Mouse (Mus musculus) layer of hippocampus, postnatal 36 days (tissue): ENCODE results near the gene Nectin1. TPM values are rescaled to one million over a fixed set of nuclear protein-coding genes. Genes with fewer than 3 reads are reported as not detected.

Source experiments
- DNase-seq, 2 experiments: peaks; one replicate each; pipeline ENCODE4 v3.0.0; 2022
- total RNA-seq, 2 experiments: library from RNA; stranded (reverse); gene quantifications; 2 replicates each; pipeline ENCODE4 v1.2.3; 2021

Gene Nectin1
- total RNA-seq, 2 experiments from 2014 or later = 73.5 to 75.3 TPM

DNA sequence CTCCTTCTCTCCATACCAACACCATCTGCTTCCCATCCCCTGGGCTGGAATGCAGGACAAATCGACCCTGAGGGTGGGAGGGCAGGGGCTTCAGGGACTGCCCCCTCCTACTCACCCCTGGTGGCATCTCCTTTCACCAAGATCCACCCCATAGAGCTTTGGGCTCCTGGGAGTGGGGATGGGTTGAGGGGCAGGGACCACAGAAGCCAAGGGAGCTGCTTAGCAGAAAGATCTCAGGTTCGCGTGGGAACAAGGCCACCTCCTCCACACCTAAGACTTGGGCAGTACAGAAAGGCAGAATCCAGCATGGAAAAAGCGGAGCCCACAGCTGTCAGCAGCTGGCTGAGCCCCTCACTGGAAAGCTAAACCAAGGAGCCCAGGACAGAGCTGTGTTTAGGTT, 64.3 kb downstream of the Nectin1 start:
- no peak for DNase-seq

DNA sequence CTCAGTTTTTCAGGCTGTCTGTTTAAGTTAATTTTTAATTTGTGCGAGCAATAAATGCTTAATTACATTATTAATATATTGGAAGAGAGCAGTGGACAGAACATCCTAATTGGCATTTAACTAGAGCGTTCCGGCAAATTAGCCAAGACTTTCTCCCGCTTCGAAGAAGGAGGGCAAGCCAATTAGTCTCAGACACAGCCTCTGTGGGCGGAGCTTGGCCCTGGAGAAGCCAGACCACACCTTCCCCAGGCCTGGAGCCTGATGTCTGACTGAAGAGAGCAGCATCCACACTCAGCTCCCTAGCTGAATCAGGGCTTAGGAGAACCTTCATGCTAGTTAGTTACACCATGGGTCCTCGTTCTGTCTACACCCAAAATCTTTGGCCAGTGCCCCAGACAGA, 64.8 kb downstream of the Nectin1 start:
- peak in 1 of 2 experiments; percentile 15 for DNase-seq

DNA sequence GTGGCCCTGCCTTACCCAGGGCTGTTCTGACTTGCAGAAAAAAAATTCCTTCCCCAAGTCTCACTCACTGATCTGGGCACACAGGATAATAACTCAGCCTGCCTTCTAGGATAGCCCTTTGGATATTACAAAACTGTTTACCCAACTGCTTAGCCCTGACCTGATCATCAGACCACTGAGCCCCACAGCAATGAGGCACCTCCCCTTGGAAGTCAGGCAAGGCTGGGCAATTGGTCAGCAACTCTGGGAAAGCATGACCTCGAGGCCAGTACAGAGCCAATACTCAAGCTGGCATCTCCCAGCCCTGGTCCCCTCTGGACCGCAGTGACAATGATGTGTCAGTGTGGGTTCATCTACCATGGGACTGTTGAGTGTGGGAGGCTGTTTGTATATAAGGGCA, 69.4 kb downstream of the Nectin1 start:
- no peak for DNase-seq

DNA sequence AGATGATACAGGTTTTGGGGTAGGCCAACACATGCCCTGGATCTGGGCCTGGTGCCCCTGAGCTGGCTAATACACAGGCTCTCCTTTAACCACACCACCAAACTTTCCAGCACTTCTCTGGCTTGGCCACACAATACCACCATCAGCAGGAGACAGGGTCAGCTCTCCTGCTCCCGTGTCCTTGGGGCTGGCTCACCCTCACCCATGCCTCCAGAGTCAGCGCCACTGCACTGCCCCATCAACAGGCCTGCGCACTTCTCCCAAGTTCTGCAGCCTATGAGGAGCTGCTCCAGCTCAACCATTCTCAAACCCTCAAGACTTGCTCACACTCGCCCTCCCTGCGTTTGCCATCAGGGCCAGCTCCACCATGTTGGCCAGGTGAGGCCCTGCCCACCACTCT, 78.4 kb downstream of the Nectin1 start:
- DNase-seq = no peak

DNA sequence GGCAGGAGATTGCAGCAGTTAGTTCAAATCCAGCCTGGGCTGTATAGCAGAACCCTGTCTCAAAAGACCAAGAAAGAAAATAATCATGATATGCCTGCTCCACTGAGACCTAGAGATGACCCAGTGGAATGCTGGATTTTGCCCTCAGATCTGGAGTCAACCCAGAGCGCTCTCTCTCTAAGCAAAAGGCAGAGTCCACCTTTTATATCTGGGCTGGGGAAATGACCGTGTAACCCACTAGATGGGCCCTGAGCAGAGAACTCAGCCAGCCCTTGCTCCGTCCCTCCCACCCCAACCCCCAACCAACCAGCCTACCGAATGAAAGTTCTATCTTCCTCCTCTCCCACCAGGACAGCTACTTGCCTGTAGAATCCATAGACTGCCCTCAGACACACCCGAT, 81.4 kb downstream of the Nectin1 start:
- no peak for DNase-seq

DNA sequence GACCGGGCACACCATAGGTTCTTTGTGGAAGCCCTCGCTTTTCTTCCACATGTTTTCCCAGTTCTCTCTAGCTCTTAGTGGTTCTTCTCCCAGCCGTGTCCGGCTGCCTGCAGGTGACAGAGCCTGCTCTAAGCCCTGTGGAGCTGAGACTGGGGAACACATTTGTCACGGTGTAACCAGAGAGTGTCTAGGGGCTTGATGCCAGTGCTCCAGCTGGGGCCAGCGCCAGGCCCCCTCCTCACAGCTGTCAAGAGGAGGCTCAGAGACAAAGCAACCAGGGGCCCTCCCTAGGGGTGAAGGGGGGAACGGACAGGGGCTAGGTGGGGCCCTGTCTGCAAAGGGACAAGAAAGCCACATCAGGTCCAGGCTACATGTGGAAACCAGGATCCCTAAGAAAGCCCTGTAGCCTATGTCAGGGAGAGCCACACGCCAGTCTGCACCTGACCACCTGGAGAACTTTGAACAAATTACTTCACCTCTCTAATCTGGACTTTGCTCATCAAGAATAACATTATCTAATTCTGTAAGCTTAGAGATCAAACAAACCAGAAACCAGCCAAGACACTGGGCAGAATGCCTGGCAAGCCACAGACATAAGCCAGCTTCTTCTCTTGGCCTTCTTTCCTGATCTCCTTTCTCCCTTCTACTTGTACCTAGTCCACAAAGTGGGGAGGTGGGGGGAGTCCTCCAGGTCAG, 82.9 kb downstream of the Nectin1 start:
- DNase-seq = no peak

DNA sequence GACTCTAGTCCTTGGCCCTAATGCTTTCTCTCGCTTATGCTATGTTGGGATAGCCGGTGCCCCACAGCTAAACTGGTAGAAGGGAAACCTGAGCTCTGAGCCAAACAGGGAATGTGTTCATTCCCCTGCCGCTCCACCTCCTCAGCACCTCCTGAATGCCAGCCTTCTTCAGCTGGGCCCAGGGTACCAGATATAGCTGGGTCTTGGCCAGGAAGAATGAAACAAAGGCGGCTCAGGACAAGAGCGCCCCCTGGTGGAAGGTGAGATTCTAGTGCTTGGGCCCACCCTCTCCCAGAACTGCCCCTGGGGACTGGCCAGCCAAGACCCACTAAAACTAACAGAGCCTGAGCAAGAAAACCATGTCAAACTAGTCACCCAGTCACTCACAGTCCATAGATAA, 83.8 kb downstream of the Nectin1 start:
- peak; percentile 26 to 38 for DNase-seq

DNA sequence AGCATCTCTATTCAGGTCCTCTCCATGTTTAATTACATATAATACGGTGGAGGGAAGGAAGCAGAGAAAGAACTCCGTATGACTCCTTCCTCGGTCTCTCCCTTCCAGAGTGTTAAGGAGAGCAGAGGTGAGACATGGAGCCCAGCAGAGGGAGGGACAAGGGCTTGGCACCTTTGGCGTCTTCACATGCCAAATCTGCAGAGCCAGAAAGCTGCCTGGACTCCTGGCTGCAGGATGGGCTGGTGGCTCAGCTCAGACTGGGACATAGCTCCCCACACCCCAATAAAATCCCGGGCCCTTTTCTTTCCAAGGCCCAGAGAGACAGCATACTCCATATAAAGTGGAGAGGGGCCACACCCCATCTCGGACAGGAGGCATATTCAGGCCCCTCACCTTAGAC, 85.2 kb downstream of the Nectin1 start:
- no peak for DNase-seq

DNA sequence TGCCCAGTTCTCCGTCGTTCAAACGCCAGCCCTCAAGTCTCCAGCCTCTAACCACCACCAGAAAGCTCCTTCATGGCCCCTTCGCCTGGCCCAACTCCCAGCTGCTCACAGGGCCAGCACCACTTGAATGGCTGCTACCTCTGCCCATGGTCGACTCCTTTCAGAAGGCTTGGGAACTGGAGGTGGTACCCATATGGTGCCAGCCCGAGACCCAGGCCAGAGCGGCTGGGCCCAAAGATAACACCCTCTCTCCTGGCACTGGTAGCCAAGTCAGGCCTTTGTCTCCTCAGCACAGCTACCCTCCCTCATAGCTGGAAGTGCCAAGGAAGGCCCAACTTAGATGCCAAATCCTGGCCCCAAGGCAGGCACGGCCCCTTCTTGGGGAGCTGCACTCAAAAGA, 89.4 kb downstream of the Nectin1 start:
- DNase-seq = peak in 1 of 2 experiments; percentile 19

DNA sequence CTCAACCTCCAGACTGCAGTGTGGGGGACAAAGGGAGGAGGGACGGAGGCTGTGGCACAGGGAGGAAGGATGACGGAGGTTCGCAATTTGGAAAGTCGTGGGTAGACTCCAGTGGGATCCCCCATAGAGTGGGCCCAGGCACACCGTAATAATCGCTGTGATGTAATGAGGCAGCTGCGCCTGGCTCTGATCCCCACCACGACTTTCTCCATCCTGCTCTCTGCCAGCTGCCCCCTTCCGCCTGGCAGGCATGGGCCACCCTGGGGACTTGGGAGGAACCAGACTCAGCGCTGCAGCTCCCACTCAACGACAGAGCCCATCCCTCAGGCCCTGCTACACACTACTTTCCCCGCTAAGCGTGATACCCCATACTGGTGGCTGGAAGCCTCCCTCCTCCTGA, 90.5 kb downstream of the Nectin1 start:
- DNase-seq = no peak

DNA sequence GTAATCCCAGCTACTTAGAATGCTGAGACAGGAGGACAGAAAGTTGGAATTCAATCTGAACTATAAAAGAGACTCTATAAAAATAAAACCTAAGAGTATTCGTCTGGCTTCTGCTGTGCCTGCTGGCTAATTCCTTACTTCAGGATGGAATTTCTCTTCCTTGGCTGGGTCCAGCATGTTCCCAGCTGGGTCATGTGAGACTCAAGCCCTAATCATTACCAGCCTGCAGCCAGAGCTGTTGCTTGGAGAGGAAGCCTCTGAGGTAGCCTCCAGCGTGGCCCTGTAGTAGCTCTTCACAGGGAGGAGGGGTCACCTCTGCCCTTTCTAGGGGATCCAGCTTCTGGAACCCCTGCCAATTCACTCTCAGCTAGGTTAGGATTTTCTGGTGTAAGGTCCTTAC, 94.8 kb downstream of the Nectin1 start:
- no peak for DNase-seq

DNA sequence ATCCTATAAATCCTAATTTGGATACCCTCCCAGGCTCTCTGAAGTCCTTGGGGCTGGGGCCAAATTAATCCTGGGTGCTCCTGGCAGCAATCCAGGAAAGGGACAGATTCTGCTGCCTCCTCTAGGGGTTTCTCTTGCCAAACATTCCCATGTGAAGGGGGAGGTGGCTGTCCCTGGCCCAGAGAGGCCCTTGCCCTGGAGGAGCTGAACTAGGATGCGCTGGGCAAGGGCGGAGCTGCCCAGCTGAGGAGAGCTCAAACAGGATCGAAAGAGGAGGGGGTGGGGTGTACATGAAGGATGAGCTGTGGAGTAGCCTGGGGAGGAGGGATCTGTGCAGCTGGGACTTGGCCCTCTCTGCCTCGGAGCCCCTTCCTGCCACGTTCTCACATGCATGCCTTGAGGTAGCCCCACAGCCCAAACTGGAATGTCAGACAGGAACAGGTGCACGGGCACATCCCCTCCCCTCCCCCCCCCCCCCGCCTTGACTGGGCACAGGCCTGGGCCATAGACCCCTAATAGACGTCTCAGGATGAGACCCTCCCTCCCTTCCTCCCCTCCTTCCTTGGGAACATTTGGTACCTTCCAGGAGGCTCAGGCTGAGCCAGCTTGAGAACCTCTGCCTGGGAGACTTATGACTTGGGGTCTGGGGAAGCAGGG, 99.3 kb downstream of the Nectin1 start:
- no peak for DNase-seq

DNA sequence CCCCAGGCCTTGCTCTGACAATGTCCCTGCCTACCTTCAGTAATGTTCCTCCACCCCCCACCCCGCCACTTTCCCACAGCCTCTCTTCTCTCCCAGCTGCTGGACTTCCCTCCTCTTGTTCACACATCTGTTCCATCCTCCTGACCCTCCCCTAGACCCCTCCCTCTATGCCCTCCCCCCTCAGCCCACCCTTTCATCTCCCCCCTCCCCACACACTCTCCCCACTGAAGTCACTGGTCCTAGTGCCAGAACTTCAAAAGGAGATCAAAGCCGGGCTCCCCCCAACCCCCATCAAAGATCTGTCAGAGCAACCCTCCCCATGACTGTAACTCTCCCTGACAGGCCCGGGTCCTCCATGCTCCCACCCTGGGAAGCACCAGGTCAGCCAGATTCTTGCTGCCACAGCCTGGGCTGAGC, 99.9 kb downstream of the Nectin1 start:
- DNase-seq = no peak

DNA sequence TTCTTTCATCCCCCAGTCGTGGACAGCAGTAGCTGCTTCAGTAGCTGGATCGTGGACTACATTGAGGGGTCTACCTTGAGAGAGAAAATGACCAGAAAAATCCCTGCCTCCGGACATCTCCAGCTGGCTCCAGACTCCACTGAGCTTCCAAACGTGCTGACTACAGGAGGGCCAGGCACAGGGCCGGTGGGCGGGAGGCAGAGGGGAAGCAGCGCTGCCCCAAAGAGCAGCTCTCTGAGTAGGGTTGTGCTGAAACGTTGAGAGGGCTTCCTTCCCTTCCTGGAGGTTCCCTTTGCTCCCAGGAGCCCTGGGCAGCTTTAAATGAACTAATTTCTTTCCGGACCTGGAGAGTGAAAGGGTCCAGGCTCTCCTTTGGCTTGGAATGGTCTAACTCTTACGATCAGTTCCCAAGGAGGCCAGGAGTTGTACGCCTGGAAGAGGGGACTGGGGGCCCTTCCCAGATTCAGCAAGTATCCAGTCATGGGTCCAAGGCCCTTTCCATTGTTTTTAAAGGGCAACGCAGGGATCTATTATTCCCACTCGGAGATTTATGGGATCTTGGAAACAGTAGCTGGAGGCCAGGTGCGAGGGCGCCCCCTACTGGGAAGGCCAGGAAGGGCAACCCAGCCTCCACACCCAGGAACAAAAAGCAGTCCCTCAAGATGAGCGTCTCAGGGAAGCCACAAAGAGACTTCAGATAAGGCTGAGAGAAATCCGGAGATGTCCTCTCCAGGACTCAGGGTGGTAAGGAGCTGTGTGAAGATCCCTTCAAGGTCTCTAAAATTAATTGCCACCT, 102.1 kb downstream of the Nectin1 start:
- DNase-seq = peak; percentile 42 to 56

DNA sequence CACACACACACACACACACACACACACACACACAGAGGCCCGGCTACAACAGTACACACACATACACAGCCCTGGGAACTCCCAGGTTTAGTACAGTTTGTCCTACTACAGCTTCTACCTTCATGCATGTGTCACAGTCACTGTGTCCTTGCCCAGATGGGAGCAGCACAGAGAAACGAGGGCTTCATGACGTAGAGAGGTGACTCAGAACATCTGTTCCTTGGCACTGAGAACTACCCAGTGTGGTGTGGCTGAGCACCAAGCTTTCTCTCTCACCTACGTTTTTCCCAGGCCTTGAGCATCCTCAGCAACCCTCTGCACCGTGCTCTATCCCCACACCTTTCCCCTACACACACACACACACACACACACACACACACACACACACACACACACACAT, 104.1 kb downstream of the Nectin1 start:
- DNase-seq = peak in 1 of 2 experiments; percentile 36

DNA sequence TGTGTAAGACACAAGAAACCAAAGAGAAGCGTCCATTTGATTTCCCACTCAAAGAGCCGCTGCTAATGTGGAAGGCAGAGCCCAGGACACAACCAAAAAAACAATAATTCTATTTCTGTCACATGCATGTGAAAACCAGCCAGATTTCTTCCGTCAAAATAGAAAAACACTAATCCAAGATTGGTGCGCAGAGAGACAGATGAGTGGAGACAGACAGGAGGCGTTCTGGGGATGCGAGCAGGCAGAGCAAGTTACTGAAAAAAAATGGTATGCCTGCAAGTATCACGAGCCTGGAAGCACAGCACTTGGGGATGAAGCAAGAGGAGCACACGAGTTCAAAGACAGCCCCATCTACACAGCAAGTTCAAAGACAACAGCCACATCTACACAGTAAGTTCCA, 106.5 kb downstream of the Nectin1 start:
- DNase-seq = no peak

DNA sequence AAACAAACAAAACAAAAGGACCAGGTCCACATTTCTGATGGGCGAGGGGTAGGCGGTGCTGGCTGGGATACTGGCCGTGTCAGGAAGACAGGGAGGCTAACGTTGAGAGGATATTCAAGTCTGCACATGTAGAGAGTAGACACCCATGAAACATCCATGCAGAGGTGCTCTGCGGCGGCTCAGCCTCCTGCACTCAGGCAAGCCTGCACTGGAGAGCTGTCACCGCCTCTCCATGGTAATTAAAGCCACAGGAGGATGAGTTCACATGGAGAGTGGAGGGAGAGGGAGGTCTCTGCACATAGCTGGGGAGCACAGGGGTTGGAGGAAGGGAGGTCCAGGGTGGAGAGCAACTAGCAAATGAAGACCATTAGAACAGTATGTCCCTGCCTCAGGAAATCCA, 107.4 kb downstream of the Nectin1 start:
- no peak for DNase-seq

DNA sequence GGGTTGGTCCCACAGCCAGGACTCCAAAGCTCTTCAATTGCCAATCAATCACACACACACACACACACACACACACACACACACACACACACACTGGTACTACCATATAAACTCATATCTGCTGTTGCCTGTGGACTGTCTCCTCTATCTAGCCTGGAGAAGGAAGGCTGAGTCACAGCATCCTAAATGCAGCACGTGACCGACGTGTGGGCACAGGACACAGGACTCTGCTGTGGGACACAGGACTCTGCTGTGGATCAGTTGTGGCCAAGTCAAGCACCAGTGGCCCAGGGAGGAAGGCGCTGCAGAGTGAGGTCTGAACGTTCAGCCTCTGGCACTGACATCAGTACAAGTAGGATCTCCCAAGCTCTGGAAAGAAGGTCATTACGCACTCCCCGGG, 112.1 kb downstream of the Nectin1 start:
- no peak for DNase-seq
